Mouse (Mus musculus) olfactory bulb, adult 2 months (tissue): ENCODE data around the gene Sytl3. TPM values are rescaled to one million over a fixed set of nuclear protein-coding genes. Genes with fewer than 3 reads are reported as not detected.

ENCODE experiments used
- H3K27ac ChIP-seq: fragments of 200-500 bp; 2 replicates; pipeline ENCODE4 v1.5.1; 2012; ENCODE audit warnings: low read depth, low read length; ENCODE audit not compliant: insufficient read depth
- H3K4me1 ChIP-seq: fragments of 200-500 bp; 2 replicates; pipeline ENCODE4 v1.6.1; 2012; ENCODE audit warnings: low read length; ENCODE audit not compliant: control insufficient read depth, insufficient read depth
- H3K4me3 ChIP-seq: fragments of 200-500 bp; 2 replicates; pipeline ENCODE4 v1.5.1; 2012; ENCODE audit warnings: mild to moderate bottlenecking, low read depth, low read length, moderate library complexity; ENCODE audit not compliant: insufficient read depth
- CTCF ChIP-seq: fragments of 200-500 bp; IDR thresholded peaks from 2 replicates; pipeline ENCODE4 v1.5.1; 2012; ENCODE audit warnings: low read depth, mild to moderate bottlenecking, low read length, moderate library complexity; ENCODE audit not compliant: insufficient read depth
- POLR2A ChIP-seq: fragments of 200-500 bp; IDR thresholded peaks from 2 replicates; pipeline ENCODE4 v1.6.1; 2012; ENCODE audit warnings: mild to moderate bottlenecking, low read depth, low read length, moderate library complexity; ENCODE audit not compliant: insufficient read depth
- WGBS: fragments of 180-500 bp; shearing (Covaris S2); methylation state at CpG from one replicate; pipeline ENCODE4 v1.1.7; 2018; 5-methylcytosine and 5-hydroxymethylcytosine counted together
- polyA plus RNA-seq: library from polyadenylated mRNA; stranded (reverse); fragments of >200 nt; gene quantifications from 2 replicates; pipeline ENCODE4 v1.2.4, GENCODE M21; 2012; ENCODE audit warnings: low replicate concordance; ENCODE audit not compliant: missing spikeins, insufficient read depth, insufficient read length

Sytl3 gene
- polyA plus RNA-seq, 1 experiment = not detected

GRCm38 (mm10) chr17:6743787-6744239, 84.9 kb downstream of the Sytl3 start:
- Histone ChIP-seq H3K27ac (no peak overlapping the region), H3K4me3 (no peak overlapping the region), H3K4me1 (peaks cover 21% of the 10 kb centered on the region)
- 83% methylated on average over 11 of the region's 11 CpGs for WGBS
- TF ChIP-seq CTCF (no peak), POLR2A (no peak)

DNA sequence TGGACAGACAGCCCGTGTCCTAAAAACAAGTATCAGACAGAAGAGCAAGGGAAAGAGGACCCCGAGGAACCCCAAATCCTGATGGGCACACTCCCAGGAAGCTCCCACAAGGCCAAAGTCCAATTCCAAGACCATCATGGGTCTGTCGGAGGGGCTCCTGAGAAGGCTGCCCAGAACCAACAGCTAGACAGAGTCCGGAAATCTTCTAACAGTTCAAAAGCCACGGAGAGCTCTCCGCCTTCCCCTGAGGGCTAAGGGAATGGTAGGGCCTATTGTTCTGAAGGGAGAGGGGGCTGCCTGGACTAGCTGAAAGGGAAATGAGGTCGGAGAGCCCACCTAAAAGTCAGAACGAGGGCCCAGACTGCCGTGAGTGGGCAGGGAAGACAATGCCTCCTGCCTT, 85.5 kb downstream of the Sytl3 start:
- H3K27ac ChIP-seq = no peak overlapping the region
- WGBS = 76% methylated on average over 9 of the region's 9 CpGs
- peaks cover 21% of the 10 kb centered on the region for H3K4me1 ChIP-seq
- TF ChIP-seq CTCF (no peak), POLR2A (no peak)
- no peak overlapping the region for H3K4me3 ChIP-seq

DNA sequence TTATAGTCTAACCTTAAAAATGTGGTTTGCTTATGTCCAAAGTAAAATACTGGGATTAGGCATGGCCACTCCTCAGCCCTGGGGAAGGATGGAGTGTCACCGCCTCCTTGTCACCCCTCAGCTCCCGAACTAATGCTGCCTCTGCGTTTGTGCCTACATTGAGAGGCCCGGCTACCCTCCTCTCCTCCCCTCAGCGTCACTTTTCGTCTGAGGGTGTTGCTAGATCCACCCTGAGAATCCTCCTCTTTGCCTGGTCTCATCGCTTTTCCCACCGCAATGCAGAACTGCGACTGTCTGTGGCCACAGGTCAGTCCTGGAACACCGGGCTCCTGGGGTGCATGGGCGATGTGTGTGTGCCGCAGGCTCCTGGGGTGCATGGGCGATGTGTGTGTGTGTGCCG, 86.0 kb downstream of the Sytl3 start:
- Histone ChIP-seq H3K4me3 (no peak overlapping the region), H3K27ac (no peak overlapping the region), H3K4me1 (peaks cover 21% of the 10 kb centered on the region)
- no peak for TF ChIP-seq CTCF
- no peak for TF ChIP-seq POLR2A
- 86% methylated on average over 14 of the region's 14 CpGs for WGBS

DNA sequence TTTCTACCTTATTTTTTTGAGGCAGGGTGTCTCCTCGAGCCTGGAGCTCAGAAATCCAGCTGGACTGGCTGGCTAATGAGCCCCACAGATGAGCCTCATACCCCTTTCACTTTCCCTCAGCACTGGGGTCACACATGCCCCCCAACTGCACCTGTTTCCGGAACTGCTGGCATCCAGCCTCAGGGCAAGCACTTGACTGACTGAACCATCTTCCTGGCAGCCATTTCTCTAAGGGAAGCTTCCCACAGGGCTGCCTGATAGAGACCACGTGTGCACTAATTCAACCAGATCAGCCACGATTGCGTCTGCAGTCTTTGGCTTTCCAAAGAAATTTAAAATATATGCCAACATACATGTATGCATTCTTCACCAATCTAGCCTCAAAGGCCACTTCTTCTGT, 86.6 kb downstream of the Sytl3 start:
- TF ChIP-seq POLR2A (no peak), CTCF (no peak)
- H3K27ac ChIP-seq = no peak overlapping the region
- peaks cover 21% of the 10 kb centered on the region for H3K4me1 ChIP-seq
- 20% methylated on average over 5 of the region's 5 CpGs for WGBS
- H3K4me3 ChIP-seq = no peak overlapping the region

DNA sequence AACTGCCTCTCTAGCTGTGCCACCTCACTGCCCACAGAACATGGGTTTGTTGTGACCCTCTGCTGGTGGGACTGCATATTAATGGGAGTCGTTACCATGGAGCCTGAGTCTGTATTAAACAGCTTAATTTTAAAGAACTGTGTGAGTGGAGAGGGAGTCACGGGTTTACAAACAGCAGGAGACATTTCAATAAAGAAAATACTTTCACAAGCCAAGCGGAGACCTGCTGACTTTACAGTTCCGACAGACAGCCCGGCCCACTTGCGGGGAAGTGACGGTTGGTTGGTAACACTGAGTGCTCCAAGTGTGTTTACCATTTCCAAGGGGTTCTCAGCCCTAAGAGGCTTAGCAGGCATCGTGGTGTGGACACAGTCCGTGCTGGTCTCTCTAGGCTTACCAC, 87.1 kb downstream of the Sytl3 start:
- WGBS = 12% methylated on average over 9 of the region's 9 CpGs
- H3K27ac ChIP-seq = no peak overlapping the region
- H3K4me1 ChIP-seq = peaks cover 21% of the 10 kb centered on the region
- TF ChIP-seq CTCF (no peak), POLR2A (no peak)
- H3K4me3 ChIP-seq = no peak overlapping the region

DNA sequence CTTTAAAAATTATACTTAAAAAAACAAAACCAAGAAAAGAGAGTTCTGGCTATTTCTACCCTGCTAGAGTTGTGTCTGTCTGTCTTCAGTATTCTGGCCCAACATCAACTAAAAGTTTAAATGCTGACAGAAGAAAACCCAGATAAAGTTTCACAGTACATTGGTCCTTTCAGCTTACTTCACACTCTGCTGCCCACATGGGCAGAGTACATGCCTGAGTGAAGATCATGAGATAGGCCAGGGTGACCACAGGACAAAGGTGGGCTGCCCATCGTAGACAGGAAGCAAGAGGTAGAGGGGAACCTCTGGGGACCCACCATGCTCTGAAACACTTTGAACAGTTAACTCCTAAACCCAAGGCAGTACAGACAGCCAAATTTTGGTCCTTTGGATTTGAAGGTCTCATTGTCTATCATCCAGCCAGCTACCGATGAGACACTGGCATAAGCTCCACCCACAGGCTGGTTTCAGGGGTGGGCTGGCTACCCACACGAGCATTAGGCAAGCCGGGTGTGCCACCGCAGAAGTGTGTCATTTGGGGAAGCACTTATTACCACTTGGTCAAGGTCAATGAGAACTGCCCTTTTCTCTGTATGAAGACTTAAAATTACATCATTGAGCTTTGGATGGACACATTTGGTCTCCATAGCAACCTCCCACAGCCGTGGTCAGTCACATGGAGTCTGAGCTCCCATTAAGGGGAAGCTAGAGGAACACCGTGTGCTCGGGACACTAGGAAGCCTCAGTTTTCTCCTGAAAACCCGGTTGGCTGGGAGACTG, 87.7 kb downstream of the Sytl3 start:
- Histone ChIP-seq H3K27ac (no peak overlapping the region), H3K4me1 (peaks cover 15% of the 10 kb centered on the region), H3K4me3 (no peak overlapping the region)
- TF ChIP-seq CTCF = no peak
- TF ChIP-seq POLR2A = no peak
- WGBS = 59% methylated on average over 9 of the region's 9 CpGs

DNA sequence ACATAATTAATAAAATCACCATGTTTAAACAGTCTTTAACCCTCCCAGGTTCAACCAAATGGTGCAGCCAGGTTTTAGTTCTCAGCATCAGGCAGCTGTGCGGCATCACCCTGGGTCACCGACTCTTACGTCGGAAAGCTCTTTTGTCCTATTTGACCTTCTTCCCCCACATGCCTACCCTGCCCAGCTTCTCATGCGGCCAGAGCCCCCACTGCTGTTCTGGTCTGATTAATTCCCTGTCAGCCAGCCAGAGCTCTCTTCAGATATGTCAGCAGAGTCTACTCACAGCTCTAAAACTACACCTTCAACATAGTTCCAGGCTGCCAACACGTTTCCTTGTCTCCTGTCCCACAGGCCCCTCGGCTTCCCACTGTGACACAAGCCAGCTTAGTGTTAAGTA, 88.6 kb downstream of the Sytl3 start:
- H3K27ac ChIP-seq = no peak overlapping the region
- no peak for TF ChIP-seq CTCF
- TF ChIP-seq POLR2A = no peak
- peaks cover 9% of the 10 kb centered on the region for H3K4me1 ChIP-seq
- 77% methylated on average over 7 of the region's 7 CpGs for WGBS
- no peak overlapping the region for H3K4me3 ChIP-seq

DNA sequence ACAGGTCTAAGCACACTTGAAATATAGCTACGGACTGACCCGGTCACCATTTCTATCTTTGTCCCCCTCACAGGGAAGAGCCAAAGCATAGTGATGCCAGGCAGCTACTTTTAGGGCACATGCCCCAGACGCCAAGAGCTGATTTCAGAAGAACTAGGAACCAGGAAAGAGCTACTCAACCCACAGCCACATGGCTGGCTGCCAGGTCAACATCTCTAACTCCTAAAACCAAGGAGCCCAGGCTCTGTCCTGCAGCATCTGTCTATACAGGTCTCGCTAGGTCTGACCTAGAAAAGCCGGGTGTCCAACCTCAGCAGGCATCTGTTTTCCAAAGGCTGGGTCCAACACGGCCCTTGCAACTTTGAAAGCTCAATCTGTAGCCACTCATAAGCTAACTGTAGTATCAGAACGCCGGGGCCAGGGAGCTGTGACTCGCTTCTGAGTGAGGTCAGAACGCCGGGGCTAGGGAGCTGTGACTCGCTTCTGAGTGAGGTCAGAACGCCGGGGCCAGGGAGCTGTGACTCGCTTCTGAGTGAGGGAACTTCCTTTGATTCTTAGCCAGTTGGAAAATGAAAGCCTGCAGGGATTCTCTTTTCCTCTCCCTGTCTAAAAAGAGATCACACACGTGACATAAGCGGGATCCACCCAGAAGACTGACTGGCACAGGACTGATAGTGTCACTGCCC, 90.0 kb downstream of the Sytl3 start:
- Histone ChIP-seq H3K4me1 (peaks cover 6% of the 10 kb centered on the region), H3K27ac (no peak overlapping the region), H3K4me3 (no peak overlapping the region)
- no peak for TF ChIP-seq CTCF
- TF ChIP-seq POLR2A = no peak
- 76% methylated on average over 17 of the region's 17 CpGs for WGBS

DNA sequence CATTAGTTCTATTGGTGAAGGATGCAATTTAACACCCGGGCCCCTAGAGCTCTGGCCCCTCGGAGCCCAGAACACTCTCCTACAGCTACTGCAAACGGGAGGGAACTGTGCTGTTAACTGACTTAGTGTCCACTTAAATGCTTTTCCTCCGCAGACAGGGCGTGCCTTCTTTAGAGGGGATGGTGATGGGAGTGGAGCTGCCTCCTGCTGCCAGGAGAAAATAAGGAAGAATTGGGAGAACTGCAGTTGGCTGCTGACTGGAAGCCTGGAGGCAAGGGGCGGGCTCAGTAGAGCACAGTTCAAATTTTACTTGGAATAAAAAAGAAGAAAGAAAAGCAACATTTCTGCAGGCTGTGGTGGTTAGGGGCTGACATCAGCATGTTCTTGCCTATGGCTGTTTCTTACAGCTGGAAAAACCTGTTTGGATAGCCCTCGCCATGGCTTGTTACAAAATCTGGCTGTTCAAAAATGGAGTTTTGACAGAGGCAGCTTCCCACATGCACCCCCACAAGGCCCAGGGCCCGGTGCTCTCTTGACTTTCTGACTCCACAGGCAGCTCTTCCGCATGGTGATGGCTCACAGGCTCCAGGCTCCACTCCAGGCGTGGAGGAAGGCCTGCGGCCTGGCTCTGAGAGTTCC, 92.4 kb downstream of the Sytl3 start:
- Histone ChIP-seq H3K27ac (no peak overlapping the region), H3K4me1 (no peaks in the 10 kb centered on the region), H3K4me3 (no peak overlapping the region)
- 79% methylated on average over 11 of the region's 11 CpGs for WGBS
- TF ChIP-seq CTCF (no peak), POLR2A (no peak)
